Mouse (Mus musculus): ENCODE data around the gene Rftn2. TPM values are rescaled to one million over a fixed set of nuclear protein-coding genes. Genes with fewer than 3 reads are reported as not detected.

Gene Rftn2
- polyA plus RNA-seq, 1 experiment: 7.0 TPM

DNA sequence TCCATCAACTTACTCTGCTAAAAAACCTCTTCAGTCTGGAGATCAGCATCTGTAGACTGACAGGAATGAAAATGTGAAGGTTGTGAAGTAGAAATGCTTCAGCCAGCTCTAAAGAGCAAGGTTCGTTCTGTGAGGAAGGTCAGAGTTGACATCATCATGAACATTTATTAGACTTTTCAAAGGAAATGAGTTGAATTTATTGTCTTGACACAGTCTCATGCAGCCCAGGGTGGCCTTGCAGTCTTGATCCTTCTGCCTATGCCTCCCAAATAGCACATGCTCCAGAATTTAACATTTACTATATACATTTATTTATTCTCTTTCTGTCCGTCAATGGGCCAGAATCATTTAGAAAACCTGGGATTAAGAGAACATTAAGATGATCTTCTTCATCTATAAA lies 103.0 kb downstream of the Rftn2 start:
- TF ChIP-seq POLR2A (IDR thresholded peaks at IDR 0.05; ENCODE audit: control insufficient read depth, low read depth, low read length) (no peak), CTCF (IDR thresholded peaks at IDR 0.05; ENCODE audit: control insufficient read depth, insufficient read depth, insufficient replicate concordance, low read depth, low read length) (no peak)
- H3K27me3 ChIP-seq (ENCODE audit: control insufficient read depth, insufficient read depth, low read length): no peaks in the 10 kb centered on the region
- no peak overlapping the region for H3K4me3 ChIP-seq (ENCODE audit: control insufficient read depth, low read depth, low read length)

DNA sequence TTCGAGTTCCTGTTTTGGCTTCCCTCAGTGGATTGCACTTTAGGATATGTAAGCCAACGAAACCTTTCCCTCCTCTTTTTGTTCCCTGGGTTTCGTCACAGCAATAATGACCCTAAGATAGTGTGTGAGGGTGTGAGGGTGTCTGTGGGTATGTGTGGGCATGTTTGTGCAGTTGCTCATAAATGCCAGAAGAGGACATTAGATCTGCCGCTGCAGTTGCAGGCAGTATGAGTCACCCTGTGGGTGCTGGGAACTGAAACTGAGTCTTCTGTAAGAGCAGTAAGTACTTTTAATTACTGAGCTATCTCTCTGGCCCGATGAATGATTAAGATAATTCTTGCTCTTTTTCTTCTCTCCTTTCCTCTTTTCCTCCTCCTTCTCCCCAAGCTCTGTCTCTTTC lies 103.5 kb downstream of the Rftn2 start:
- no peak for TF ChIP-seq CTCF (IDR thresholded peaks at IDR 0.05; ENCODE audit: control insufficient read depth, insufficient read depth, insufficient replicate concordance, low read depth, low read length)
- H3K4me1 ChIP-seq (ENCODE audit: control insufficient read depth, insufficient read depth, low read length): peaks cover 7% of the 10 kb centered on the region
- no peak overlapping the region for H3K4me3 ChIP-seq (ENCODE audit: control insufficient read depth, low read depth, low read length)
- H3K27ac ChIP-seq (ENCODE audit: control insufficient read depth, insufficient read depth, low read depth, low read length): no peak overlapping the region
- no peaks in the 10 kb centered on the region for H3K36me3 ChIP-seq (ENCODE audit: control insufficient read depth, insufficient read depth, low read length)
- H3K27me3 ChIP-seq (ENCODE audit: control insufficient read depth, insufficient read depth, low read length): no peaks in the 10 kb centered on the region

More for the DNA sequence above, 103.0 kb downstream of the Rftn2 start:
- Histone ChIP-seq H3K36me3 (ENCODE audit: control insufficient read depth, insufficient read depth, low read length) (no peaks in the 10 kb centered on the region), H3K27ac (ENCODE audit: control insufficient read depth, insufficient read depth, low read depth, low read length) (no peak overlapping the region), H3K4me1 (ENCODE audit: control insufficient read depth, insufficient read depth, low read length) (peaks cover 7% of the 10 kb centered on the region)

Other genes with a start within 250 kb of the Rftn2 start
- gene Sf3b1, start 199.3 kb downstream of the Rftn2 start, polyA plus RNA-seq (2012; rRNA removed): 22.3 and 27.6 TPM in 2 replicates
- 16.0 and 20.5 TPM in 2 replicates for gene Coq10b, start 174.0 kb downstream of the Rftn2 start, polyA plus RNA-seq (2012; rRNA removed)
- 15.7 and 17.2 TPM in 2 replicates for gene Hspe1, start 138.7 kb downstream of the Rftn2 start, polyA plus RNA-seq (2012; rRNA removed)
- gene Hspd1, start 138.5 kb downstream of the Rftn2 start, polyA plus RNA-seq (2012; rRNA removed): 10.3 and 12.8 TPM in 2 replicates
- 3.7 and 4.2 TPM in 2 replicates for gene Mob4, start 95.6 kb downstream of the Rftn2 start, polyA plus RNA-seq (2012; rRNA removed)
- gene Mars2, start 10.4 kb upstream of the Rftn2 start, polyA plus RNA-seq (2012; rRNA removed): 1.8 and 1.9 TPM in 2 replicates
- gene Boll, start 136.7 kb upstream of the Rftn2 start, polyA plus RNA-seq (2012; rRNA removed): 151 and 152 TPM in 2 replicates
- 0.21 and 0.38 TPM in 2 replicates for gene Plcl1, start 179.1 kb upstream of the Rftn2 start, polyA plus RNA-seq (2012; rRNA removed)